Mouse (Mus musculus) A20 (cell line): ENCODE data around the gene Mars.
A peak's percentile ranks its signal among the peaks of the same experiment; 100 is the strongest.
"Not testable (repeated sequence)": the region's sequence is repeated elsewhere in the genome, so short reads cannot be mapped to it uniquely, and the experiment has no call there.

Experiments
- DNase-seq: peaks from one replicate; pipeline ENCODE4 v3.0.0-alpha.2; 2011; ENCODE audit warnings: low read depth, low spot score

Mars gene

DNA sequence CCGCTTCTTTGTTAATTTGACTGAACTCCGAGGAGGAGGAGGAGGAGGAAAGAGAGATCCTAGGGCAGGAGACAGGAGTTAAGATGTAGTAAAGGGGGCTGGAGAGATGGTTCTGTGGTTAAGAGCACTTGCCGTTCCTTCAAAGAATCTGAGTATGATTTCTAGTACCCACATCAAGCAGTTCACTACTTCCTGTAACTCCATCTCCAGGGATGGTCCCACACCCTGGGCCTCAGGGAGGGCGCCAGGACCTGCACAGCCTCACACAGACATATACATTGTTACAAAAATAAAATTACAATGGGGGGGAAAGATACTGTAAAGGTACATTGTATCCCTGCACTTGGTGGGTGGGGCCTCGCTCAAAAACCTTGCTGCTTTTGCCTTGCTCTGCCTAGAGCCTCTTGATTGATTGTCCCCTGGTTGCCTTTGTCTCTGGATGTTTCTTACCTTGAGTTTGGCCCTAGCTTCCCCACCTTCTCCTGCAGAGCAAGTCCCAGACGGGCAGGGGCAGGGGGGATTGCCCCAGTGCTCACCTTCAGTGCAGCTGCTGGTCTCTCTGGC is 26.0 kb upstream of the Mars start:
- DNase-seq, result no peak

DNA sequence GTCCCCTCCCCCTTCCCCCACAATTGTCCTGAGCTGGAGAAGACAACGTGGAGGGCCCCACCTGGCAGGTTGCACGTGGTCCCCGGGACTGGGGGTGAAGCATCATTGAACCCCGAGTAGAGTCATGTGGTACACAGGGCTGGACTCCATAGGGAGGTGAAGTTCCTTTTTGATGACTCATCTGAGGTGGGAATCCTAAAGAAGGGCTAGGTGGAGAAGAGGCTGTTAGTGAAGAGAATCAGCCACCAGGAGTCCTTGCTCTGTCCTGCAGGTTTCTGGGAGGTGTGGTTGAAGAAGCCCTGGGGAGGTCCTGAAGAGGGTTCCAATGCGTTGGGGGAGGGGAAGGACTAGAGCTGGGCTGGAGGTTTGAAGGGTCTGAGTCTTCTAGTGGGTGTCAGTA is 25.4 kb upstream of the Mars start:
- DNase-seq, result no peak

DNA sequence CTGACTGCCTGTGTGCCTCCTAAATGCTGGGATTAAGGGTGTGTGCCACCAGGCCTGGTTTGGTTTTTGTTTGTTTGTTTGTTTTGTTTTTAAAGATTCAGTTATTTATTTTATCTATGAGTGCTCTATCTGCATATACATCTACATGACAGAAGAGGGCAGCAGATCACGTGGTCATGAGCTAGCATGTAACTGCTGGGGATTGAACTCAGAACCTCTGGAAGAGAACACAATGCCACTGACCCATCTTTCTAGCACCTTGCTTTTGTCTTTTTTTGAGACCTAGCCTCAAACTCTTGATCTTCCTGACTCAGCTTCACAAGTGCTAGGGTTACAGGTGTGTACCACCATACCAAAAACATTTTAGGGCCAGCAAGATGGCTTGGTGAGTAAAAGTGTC is 23.7 kb upstream of the Mars start:
- DNase-seq, result peak; percentile 34

DNA sequence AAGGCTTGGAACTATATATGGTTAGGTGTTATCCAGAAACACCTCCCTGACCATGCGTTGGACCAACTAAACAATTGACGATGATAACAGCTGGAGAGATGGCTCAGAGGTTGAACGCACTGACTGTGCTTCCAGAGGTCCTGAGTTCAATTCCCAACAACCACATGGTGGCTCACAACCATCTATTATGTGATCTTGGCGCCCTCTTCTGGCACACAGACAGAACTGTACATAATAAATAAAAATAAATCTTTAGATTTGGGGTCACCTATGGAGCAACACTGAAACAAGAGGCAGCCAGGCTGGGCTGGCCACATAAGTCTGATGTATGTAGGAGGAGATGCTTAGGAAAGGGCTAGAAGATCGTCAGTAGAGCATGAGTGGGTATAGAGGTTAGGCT is 21.6 kb upstream of the Mars start:
- DNase-seq, result peak; percentile 63

DNA sequence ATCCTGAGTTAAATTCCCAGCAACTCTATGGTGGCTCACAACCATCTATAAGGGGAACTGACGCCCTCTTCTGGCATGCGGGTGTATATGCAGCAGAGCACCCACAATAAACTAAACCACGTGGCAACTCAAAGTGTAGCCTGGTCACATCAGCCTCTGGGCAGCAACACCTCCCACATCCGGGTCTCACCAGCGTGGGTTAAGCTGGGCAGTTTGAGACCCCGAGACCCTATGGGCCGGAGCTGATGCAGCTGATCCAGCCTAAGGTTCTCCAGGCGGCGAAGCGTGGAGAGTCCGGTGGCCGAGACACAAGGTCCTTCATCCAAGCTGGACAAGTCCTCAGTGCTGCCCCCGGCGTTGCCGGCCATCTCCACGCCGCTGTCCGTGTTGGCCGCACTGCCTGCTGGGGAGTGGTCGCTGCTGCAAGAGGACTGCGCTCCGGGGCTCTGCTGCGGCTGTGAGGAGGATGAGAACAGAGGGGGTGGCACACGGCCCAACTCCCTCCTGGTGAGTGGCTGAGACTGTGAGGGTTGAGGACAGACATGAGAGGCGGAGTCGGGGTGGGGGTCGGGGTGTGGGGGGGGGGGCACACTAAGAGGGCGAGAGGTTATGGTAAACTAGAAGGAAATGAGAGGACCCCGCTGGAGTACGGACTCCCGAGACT is 20.8 kb upstream of the Mars start:
- peak; percentile 38 for DNase-seq

DNA sequence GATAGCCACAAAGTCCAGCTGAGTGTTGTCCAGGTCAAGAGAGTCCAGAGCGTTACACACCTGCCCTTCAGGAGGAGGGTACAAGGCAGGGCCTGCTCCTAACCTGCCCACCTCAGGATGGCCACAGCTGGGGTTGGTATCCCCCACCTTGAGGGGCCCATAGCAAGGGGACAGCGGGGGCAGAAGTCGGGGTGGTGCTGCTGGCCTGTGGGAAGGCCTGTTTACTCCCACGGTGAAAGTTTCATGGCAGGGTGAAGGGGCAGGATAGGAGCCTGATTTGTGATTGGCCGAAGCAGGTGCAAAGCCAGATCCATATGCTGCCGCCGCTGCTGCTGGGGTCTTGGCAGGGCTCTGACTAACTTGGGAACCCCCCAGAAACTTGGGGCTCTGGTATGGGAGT is 18.6 kb upstream of the Mars start:
- no peak for DNase-seq

DNA sequence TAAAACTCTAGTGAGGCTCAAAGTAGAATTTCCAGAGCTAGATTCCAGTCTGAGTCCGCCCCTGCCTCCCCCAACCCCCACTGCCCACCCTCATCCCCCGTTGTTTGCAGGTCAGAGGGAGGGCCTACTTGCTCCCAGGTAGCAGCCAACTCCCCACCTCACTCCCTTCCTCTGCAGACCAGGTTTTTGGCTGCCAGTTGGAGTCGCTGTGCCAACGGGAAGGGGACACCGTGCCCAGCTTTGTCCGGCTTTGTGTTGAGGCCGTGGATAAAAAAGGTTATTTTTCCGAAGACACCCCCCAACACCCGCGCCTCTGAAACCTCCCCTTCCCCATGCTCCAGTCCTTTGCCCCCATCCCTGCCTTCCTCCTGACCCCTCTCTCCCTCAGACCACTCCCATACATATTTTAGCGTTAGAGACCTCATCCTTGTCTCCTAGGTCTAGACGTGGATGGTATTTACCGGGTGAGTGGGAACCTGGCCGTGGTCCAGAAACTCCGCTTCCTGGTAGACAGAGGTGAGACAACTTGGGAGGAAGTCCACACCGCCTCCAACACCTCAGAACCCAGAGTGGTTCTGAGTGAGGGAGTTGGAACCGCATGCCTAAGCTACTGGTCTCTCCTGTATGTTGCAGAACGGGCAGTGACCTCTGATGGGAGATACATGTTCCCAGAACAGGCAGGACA is 16.0 kb upstream of the Mars start:
- no peak for DNase-seq

DNA sequence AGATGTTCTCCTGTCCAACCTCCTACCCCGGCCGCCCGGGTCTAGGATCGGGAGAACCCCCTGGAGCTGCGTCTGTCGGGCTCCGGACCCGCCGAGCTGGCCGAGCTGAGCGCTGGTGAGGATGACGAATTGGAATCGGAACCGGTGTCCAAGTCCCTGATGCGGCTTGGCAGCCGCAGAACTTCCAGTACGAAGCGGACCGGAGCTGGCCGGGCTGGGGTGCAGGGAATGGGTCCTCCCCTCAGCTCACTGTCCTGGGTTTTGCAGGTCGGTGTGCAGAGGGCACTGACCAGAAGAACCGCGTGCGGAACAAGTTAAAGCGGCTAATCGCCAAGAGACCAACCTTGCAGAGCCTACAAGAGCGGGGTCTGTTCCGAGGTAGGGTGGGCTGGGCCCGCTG is 15.2 kb upstream of the Mars start:
- no peak for DNase-seq

DNA sequence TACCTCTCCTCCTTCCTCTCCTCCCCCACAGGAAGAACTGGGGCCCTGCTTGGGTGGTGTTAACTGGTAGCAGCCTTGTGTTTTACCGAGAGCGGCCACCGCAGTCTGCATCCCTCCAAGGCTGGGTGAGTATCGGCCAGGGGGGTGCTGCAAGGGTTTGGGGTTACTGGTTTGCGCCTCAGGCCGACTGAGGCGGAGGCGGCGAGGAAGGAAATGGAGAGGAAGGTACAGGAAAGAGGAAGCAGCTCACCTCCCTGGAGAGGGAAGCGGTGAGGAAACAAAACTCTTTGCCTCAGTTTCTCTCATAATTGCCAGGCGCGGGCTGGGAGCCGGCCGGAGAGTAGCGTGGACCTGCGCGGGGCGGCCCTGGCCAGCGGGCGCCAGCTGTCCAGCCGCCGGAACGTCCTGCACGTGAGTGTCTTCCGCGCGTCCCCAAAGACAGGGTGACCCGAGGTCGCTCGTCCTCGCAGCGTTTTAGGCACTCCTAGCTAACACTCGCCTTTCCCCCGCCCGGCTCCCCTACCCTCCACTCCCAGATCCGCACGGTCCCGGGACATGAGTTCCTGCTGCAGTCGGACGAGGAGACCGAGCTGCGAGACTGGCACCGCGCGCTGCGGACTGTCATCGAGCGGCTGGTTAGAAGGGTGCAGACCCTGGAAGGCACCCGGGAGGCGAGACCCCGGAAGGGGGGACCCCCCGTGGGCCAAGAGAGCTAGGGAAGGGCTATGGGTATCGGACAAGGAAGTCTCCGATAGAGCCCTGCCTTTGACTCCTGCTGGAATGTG is 14.6 kb upstream of the Mars start:
- no peak for DNase-seq

DNA sequence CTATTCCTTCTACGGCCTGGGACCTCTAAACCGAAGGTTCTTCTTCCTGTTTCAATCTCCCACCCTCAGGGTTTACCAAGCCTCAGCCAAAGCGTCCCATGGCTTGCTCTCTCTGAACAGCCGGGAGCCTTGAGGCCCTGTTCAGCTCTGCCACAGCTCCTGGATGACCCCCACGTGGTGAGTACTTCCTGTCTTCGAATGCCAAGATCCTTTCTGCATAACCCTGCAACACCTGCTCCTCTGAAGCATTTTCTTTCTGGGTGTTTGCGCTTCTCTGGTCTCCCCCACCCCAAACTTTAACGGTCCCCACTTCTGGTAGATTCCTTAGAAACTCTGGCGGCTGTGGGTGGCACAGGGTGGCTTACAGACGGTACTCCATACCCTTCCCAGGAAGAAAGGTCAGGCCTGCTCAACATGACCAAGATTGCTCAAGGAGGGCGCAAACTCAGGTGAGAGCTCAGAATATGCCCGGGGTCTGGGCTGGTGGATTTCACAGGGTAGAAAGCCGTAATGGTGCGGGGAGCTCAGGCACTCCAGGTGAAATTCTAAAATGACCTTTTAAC is 13.9 kb upstream of the Mars start:
- no peak for DNase-seq

DNA sequence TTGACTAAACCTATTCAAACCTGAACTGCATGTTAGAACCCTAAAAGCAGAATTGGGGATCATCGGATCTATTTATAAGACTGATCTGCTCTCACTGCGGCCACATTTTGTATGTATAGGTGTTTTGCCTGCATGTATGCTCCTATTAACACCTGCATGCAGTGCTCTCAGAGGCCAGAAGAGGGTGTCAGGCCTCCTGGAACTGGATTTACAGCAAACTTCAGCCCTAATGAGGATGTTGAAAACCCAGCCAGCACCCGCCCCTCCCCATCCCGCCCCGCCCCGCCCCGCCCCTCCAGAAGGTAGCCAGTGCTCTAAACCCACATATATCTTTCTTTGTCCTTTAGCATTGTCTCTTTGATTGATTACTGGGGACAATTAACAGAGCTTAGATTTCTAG is 12.9 kb upstream of the Mars start:
- DNase-seq, result peak; percentile 91

DNA sequence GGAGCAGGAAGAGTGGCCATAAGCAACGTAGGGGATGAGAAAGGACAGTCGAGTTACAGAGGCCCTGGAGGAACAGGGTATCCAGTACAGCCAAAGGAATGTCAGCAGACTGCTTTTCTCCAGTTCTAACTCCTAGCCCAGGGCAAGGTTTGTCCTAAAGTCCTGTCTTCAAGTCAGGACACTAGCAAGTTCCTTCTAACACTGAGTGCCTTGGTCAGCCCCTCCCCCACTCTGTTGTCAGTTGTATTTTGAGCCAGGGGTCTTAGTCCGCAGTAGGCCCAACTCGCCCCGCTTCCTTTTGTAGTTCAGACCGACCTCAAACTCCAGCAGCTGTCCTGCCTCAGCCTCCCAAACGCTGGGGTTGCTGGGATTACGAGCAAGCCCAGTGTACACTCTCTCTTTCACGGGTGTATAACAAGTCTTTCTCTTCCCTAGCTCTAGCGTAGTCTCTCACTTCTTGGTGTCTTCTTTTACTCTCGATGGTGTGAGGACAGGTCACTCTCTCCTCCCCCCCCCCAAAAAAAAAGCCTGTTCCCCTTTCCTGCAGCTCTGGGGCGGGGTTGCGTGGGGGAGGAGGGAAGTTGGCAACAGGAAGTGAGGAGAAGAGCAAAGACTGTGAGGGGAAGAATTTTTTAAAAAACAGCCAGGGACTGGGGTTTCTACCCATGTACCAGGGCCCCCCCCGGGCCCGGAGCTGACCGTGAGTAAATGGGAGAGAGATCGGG is 11.7 kb upstream of the Mars start:
- peak; percentile 76 for DNase-seq

DNA sequence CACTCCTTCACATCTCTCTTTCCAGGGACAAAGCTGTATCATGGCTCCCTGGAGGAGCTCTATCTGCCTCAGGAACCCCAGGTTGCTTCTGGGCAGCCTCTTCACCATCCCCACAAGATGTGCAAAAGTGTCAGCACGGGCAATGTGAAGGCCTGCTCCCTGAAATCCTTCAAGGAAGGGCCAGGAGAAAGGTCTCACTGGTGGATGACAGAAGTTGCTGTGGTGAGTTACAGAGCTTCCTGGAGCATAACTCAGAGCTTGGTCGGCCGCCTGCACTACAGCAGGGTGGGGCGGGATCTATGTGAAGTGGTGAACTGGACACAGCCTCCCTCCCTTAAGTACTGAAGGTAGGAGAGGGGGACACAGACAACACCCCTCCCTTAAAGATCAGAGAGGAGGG is 11.1 kb upstream of the Mars start:
- no peak for DNase-seq

DNA sequence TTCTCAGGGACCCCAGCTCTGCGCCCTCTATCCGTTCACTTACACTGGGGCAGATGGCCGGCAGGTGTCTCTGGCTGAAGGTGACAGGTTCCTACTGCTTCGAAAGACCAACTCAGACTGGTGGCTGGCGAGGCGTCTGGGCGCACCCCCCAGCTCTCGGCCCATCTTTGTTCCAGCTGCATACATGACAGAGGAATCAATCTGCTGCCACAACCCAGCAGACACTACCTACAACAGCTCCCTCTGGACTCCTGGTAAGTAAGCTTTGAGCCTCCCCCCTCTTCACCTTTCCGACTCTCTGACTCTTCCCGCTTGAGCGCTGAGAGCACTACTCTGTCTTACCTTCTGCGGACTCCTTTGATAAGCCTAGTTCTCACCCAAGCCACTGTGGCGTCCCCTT is 10.6 kb upstream of the Mars start:
- peak; percentile 25 for DNase-seq

DNA sequence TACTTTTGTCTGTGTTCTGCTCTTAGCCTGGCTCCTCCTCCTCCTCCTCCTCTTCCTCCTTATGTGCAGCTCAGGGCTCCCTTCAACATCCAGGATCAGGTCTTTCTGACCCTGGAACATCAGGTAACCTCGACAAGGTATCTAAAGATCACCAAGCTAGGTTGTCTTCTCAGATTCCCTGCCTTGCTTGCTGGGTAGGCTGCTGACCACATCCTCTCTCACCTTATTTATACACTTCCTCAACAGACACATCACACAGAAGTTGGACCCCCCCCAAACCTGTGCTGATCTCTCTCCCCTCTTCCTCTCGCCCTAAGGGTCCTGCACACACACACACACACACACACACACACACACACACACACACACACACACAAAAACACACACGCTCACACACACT is 10.0 kb upstream of the Mars start, which contains the start of gene Arhgap9:
Gene Arhgap9, plus strand, starts transcription at position 344 of the 400 bp plus-strand sequence.
- DNase-seq, result peak; percentile 37

DNA sequence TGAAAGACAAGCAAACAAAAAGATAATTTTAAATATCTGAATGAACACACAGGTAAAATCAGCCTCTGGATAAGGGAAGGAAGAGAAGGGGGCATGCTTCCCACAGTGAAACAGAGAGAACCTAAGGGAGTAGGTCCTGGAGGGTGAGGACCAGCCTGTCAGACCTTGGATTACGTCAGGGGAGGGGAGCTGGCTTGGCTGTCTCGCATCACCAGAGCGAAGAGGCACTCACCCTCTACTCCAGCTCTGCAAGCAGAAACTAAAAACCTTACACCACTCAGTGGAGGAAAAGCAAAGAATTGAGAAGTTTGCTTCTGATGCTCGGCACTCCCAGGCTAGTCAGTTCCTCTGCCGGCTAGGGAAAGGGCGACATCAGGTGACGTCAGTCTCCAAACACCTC is 8.4 kb upstream of the Mars start:
- no peak for DNase-seq

DNA sequence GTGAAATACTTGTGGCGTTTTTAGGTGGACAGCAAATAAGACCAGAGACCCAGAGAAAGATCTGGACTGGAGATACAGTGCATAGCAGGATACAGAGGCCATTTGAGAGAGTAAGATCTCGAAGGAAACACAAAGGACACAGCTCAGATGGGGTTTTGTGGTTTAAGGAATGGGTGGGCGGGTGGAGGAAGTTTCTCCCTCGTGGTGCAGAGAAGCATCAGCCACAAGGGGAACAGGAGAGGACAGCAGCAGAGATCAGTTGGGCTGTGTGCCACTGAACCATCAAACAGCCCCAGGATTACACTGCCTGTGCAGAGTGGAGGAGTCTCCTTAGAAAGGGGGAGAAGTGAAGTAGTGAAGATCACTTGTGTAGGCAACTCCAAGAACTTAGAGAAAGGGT is 6.4 kb upstream of the Mars start:
- no peak for DNase-seq

DNA sequence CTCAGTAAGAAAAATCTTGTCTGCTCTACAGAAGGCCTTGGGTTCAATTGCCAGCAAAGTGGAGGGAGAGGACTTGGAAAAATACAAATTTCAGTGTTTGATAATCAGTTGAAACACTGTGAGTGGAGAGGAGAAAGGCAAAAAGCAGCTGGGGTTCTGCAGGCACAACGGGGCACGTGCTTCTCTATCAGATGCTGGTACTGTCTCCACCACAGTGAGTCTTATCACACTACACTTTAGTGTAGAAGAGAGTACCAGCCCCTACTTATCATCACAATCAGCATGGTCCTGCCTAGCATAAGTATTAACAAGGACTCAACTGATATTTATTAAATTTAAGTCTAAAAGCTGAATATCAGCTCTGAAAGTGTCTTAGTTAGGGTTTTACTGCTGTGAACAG is 5.7 kb upstream of the Mars start:
- no peak for DNase-seq

DNA sequence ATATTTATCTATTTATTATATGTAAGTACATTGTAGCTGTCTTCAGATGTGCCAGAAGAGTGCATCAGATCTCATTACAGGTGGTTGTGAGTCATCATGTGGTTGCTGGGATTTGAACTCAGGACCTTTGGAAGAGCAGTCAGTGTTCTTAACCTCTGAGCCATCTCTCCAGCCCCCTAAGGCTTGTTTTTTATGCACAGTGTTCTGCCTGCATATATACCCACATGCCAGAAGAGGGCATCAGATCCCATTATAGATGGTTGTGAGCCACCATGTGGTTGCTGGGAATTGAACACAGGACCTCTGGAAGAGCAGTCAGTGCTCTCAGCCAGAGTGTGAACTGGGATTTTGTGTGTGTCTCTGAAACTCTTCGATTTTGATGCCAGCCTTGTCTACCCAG is 3.4 kb upstream of the Mars start:
- DNase-seq, result not testable (repeated sequence)

DNA sequence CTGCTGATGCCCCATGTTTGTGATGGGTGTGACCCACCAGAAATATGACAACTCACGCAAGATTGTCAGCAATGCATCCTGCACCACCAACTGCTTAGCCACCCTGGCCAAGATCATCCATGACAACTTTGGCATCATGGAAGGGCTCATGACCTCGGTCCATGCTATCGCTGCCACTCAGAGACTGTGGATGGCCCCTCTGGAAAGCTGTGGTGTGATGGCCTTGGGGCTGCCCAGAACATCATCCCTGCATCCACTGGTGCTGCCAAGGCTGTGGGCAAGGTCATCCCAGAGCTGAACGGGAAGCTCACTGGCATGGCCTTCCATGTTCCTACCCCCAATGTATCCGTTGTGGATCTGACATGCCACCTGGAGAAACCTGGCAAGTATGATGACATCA is 1.9 kb upstream of the Mars start:
- not testable (repeated sequence) for DNase-seq

DNA sequence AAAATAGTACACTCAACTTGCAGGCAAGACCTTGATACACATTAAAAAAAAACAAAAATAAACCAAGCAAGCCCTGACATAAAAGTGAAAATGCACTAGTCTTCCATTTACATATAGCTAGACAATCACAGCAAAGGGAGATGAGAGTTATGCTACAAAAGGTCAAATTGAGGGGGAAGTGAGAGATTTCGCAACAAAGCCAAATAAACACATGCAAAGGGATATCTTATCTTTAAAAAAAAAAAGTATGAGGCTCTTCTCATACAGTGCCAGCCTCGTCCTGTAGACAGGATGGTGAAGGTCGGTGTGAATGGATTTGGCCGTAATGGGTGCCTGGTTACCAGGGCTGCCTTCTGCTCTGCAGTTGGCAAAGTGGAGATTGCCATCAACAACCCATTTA is 1.3 kb upstream of the Mars start:
- peak; percentile 23 for DNase-seq

DNA sequence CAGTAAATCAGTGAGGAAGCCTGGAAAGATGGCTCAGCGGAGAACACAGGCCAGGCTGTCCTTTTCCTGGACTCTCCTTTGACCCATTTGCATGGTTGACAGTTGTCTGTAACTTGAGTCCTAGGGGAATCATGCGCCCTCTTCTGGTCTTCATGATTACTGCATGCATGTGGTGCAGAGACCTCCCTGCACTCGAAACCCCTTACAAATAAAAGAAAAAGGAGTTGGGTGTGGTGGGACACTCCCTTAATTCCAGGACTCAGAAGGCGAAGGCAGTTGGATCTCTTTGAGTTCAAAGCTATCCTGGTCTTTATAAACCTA is 730 bp upstream of the Mars start:
- peak; percentile 91 for DNase-seq
